Mouse (Mus musculus) myocyte (in vitro differentiated cells): ENCODE data around the gene Zfr2. TPM values are rescaled to one million over a fixed set of nuclear protein-coding genes. Genes with fewer than 3 reads are reported as not detected.

ENCODE experiments used
- H3K27me3 ChIP-seq: one replicate; pipeline ENCODE4 v1.6.1; 2011; ENCODE audit not compliant: control insufficient read depth, insufficient read depth, insufficient read length
- H3K36me3 ChIP-seq: one replicate; pipeline ENCODE4 v1.6.1; 2011; ENCODE audit not compliant: control insufficient read depth, insufficient read depth
- H3K4me2 ChIP-seq: one replicate; pipeline ENCODE4 v1.6.1; 2011; ENCODE audit warnings: low read depth, control low read depth
- H3K4me3 ChIP-seq: one replicate; pipeline ENCODE4 v1.5.1; 2011; ENCODE audit warnings: mild to moderate bottlenecking, control low read depth, moderate library complexity
- H3K79me2 ChIP-seq: one replicate; pipeline ENCODE4 v1.6.1; 2011; ENCODE audit not compliant: control insufficient read depth, insufficient read depth
- H3ac ChIP-seq: one replicate; pipeline ENCODE4 v1.6.1; 2011; ENCODE audit not compliant: control insufficient read depth, insufficient read length
- CEBPB ChIP-seq: IDR thresholded peaks from 2 replicates; pipeline ENCODE4 v1.6.1; 2011; ENCODE audit warnings: mild to moderate bottlenecking, moderate library complexity; ENCODE audit not compliant: poor library complexity, insufficient read depth, severe bottlenecking
- E2F4 ChIP-seq: IDR thresholded peaks from one replicate; pipeline ENCODE4 v1.6.1; 2011; ENCODE audit warnings: mild to moderate bottlenecking, control low read depth, moderate library complexity; ENCODE audit not compliant: insufficient read depth
- MAX ChIP-seq: IDR thresholded peaks from one replicate; pipeline ENCODE4 v1.6.1; 2011; ENCODE audit warnings: low read depth, mild to moderate bottlenecking, control low read depth
- MYOD1 ChIP-seq, 3 experiments: IDR thresholded peaks; one replicate each; pipeline ENCODE4 v1.6.1; 2011; ENCODE audit warnings: control low read depth in 2 of 3, low read depth in 2 of 3, mild to moderate bottlenecking in 2 of 3, moderate library complexity in 1 of 3; ENCODE audit not compliant: insufficient read length in 2 of 3, control insufficient read depth in 1 of 3
- MYOG ChIP-seq, 3 experiments: IDR thresholded peaks; one replicate each; pipeline ENCODE4 v1.6.1; 2011; ENCODE audit warnings: control low read depth in 2 of 3, low read depth in 2 of 3, mild to moderate bottlenecking in 2 of 3; ENCODE audit not compliant: insufficient read length in 2 of 3, control insufficient read depth in 1 of 3, insufficient read depth in 1 of 3
- POLR2A ChIP-seq: IDR thresholded peaks from one replicate; pipeline ENCODE4 v1.6.1; 2011; ENCODE audit warnings: low read depth, mild to moderate bottlenecking, control low read depth, moderate library complexity; ENCODE audit not compliant: insufficient read length
- POLR2AphosphoS2 ChIP-seq: IDR thresholded peaks from one replicate; pipeline ENCODE4 v1.6.1; 2011; ENCODE audit warnings: low read depth, control low read depth; ENCODE audit not compliant: insufficient read length
- REST ChIP-seq: IDR thresholded peaks from one replicate; pipeline ENCODE4 v1.6.1; 2011; ENCODE audit warnings: mild to moderate bottlenecking, control low read depth, moderate library complexity; ENCODE audit not compliant: insufficient read depth, insufficient read length
- SRF ChIP-seq: IDR thresholded peaks from one replicate; pipeline ENCODE4 v1.6.1; 2011; ENCODE audit warnings: low read depth; ENCODE audit not compliant: control insufficient read depth, insufficient read length
- TCF12 ChIP-seq: IDR thresholded peaks from one replicate; pipeline ENCODE4 v1.6.1; 2011; ENCODE audit warnings: mild to moderate bottlenecking, control low read depth; ENCODE audit not compliant: poor library complexity, insufficient read depth, severe bottlenecking
- TCF3 ChIP-seq: IDR thresholded peaks from one replicate; pipeline ENCODE4 v1.6.1; 2011; ENCODE audit warnings: low read depth, control low read depth; ENCODE audit not compliant: insufficient read length
- USF1 ChIP-seq: IDR thresholded peaks from one replicate; pipeline ENCODE4 v1.6.1; 2011; ENCODE audit warnings: low read depth, mild to moderate bottlenecking, control low read depth, moderate library complexity
- polyA plus RNA-seq: library from polyadenylated mRNA; unstranded; fragments of >200 nt; fragmentation: generic; extraction: Trizol; gene quantifications from one replicate; pipeline ENCODE4 v1.2.1, GENCODE M21; 2012; ENCODE audit warnings: missing spikeins

The Zfr2 gene
- polyA plus RNA-seq, 1 experiment, result 2.3 TPM

DNA sequence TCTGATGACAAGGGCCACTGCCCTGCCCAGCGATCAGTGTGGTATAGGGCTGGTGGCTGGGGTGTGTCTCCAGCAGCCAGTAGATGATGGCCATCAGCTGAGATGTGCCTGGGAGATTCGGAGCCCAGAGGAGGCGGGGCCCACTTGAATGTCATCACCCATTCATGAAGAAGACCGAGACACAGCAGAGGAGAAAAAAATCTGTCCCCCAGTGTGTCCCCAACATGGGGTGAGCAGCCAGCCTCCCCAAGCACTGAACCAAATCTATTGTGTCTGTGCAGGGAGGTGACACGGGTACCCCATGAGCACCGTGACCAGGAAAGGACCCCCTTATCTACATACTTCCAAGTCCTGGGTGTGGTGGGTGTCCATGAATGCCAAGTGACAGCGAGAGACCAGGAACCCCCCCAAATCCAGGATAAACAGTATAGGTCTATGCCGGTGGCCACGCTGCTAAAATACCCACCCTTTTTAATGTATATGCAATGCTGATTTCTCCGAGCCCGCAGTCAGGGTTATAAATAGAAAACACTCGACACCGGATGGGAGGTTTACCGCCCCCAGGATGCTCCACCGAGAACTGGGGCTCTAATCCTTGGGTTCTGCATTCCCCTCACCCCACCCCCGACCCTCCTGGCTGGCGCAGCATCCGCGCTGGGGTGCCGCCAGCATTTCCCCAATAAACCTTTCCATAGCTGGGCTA lies 3.1 kb upstream of the Zfr2 start:
- H3K4me3 ChIP-seq, result no peak overlapping the region
- H3ac ChIP-seq, result no peak overlapping the region
- peak overlapping the region; percentile 24 for H3K4me2 ChIP-seq
- H3K27me3 ChIP-seq, result peaks cover 6% of the 10 kb centered on the region
- no peaks in the 10 kb centered on the region for H3K79me2 ChIP-seq
- no peaks in the 10 kb centered on the region for H3K36me3 ChIP-seq
- TF ChIP-seq SRF (no peak), E2F4 (no peak), USF1 (no peak), MYOG (IDR thresholded peaks at IDR 0.05; ENCODE audit: control insufficient read depth in 1 of 3, insufficient read depth in 1 of 3, insufficient read length in 2 of 3, low read depth in 2 of 3) (no peak), TCF3 (no peak), TCF12 (no peak), MAX (no peak), MYOD1 (IDR thresholded peaks at IDR 0.05; ENCODE audit: control insufficient read depth in 1 of 3, insufficient read length in 2 of 3, low read depth in 2 of 3) (no peak), REST (no peak)

DNA sequence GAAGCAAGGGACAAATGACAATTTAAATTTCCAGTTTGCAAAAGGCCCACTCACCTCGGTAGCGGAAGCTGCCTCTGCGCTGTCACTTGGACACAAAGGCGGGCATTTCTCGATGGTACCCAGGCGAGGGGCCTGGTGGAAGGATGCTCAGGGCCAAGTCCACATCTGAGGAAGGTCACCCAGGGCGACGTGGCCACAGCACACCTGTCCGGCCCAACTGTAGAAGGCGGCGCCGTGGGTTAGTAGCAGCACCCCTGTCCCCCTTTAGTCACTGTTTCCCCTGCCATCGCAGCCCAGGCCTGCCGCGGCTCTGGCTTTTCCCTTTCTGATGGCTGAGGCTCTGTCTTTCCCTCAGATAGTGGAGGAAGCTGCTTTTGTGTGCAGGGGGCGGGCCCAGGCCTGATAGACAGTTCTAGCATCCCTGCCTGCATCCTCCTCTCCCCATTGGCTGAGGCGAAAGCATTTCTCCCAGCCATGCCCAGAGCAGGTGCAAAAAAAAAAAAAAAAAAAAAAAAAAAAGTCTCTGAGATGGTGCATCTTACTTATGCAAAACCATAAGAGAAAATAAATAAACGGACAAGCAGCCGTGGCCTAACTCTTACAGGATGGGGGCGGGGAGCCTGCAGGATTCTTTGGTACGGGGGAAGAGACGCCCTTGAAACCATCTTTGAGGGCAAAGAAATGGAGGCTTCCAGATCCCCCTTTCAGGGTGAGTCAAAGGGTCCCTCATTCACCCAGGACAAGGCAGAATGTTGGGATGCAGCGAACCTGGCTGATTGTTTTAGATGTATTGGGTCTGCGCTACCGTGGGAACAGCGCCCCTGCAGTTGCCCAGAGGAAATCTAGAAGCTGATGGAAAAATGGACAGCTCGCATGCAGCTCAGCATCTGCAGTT lies 2.3 kb upstream of the Zfr2 start, which contains the start of gene Atcay:
Gene Atcay, minus strand, starts transcription at position 396 of the 895 bp plus-strand sequence.
- H3K4me2 ChIP-seq, result peak within 1 kb of the TSS; percentile 24
- H3K36me3 ChIP-seq, result no peaks in the 10 kb centered on the region
- H3ac ChIP-seq, result no peak within 1 kb of the TSS
- H3K79me2 ChIP-seq, result no peaks in the 10 kb centered on the region
- H3K4me3 ChIP-seq, result no peak within 1 kb of the TSS
- TF ChIP-seq REST (no peak), POLR2AphosphoS2 (no peak), MYOG (IDR thresholded peaks at IDR 0.05; ENCODE audit: control insufficient read depth in 1 of 3, insufficient read depth in 1 of 3, insufficient read length in 2 of 3, low read depth in 2 of 3) (no peak), TCF3 (no peak)
- peaks cover 6% of the 10 kb centered on the region for H3K27me3 ChIP-seq

DNA sequence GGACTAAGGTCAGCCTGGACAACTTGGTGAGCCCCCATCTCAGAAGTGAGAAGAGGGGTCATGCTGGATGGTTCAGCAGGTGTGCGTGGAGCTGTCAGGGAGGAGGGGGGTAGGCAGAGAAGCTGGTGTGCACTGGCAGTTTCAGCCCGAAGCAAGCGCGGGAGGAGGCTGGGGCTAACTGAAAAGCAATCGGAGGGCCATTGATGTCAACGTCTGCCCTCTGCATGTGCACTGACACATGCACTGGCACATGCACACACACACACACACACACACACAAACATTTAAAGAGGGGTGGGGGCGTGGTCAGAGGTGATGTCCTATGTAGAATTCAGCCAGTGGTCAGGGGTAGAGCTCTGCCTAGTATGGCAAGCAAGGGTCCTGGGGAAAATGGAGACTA lies 1.5 kb upstream of the Zfr2 start:
- Histone ChIP-seq H3ac (no peak overlapping the region), H3K36me3 (no peaks in the 10 kb centered on the region), H3K4me3 (no peak overlapping the region), H3K27me3 (peaks cover 6% of the 10 kb centered on the region), H3K4me2 (no peak overlapping the region), H3K79me2 (no peaks in the 10 kb centered on the region)
- TF ChIP-seq USF1 (no peak), CEBPB (no peak), MYOD1 (IDR thresholded peaks at IDR 0.05; ENCODE audit: control insufficient read depth in 1 of 3, insufficient read length in 2 of 3, low read depth in 2 of 3) (no peak), POLR2A (no peak), MYOG (IDR thresholded peaks at IDR 0.05; ENCODE audit: control insufficient read depth in 1 of 3, insufficient read depth in 1 of 3, insufficient read length in 2 of 3, low read depth in 2 of 3) (no peak), TCF12 (no peak), SRF (no peak), TCF3 (no peak), MAX (no peak), E2F4 (no peak)

- TF ChIP-seq MYOG (IDR thresholded peaks at IDR 0.05; ENCODE audit: control insufficient read depth in 1 of 3, insufficient read depth in 1 of 3, insufficient read length in 2 of 3, low read depth in 2 of 3) (no peak), SRF (no peak), TCF3 (no peak), MYOD1 (IDR thresholded peaks at IDR 0.05; ENCODE audit: control insufficient read depth in 1 of 3, insufficient read length in 2 of 3, low read depth in 2 of 3) (no peak), MAX (no peak), POLR2A (no peak), TCF12 (no peak), USF1 (no peak), E2F4 (no peak), CEBPB (no peak), REST (no peak), POLR2AphosphoS2 (no peak)
- no peaks in the 10 kb centered on the region for H3K79me2 ChIP-seq
- H3K36me3 ChIP-seq, result no peaks in the 10 kb centered on the region
- H3K27me3 ChIP-seq, result peaks cover 6% of the 10 kb centered on the region
- peak overlapping the region; percentile 41 for H3K4me3 ChIP-seq
- H3ac ChIP-seq, result peak overlapping the region; percentile 8
- peak overlapping the region; percentile 74 for H3K4me2 ChIP-seq
Measured at GRCm38 (mm10) chr10:81233226-81233585, 251 bp downstream of the Zfr2 start.
